Mouse (Mus musculus) limb, embryonic 14.5 days (tissue): ENCODE data around the gene Tcea2. TPM values are rescaled to one million over a fixed set of nuclear protein-coding genes. Genes with fewer than 3 reads are reported as not detected.

Experiments used
- ATAC-seq: fragments of 200-750 bp; cut with Nextera tagmentation; 2 replicates; pipeline ENCODE4 v1.8.0; 2017; ENCODE audit warnings: low read depth, moderate number of reproducible peaks, moderate TSS enrichment; ENCODE audit not compliant: low FRiP score
- DNase-seq: peaks from one replicate; pipeline ENCODE4 v3.0.0-alpha.2; 2015; ENCODE audit warnings: low spot score
- H3K27ac ChIP-seq: fragments of 300-500 bp; sonication (generic); replicated peaks from 2 replicates; pipeline ENCODE4 v1.5.1; 2014; ENCODE audit warnings: low read depth, mild to moderate bottlenecking, low read length, moderate library complexity, mixed read lengths
- H3K27me3 ChIP-seq: fragments of 300-500 bp; sonication (generic); 2 replicates; pipeline ENCODE4 v1.6.1; 2014; ENCODE audit warnings: low read length, mixed read lengths; ENCODE audit not compliant: control insufficient read depth, insufficient read depth
- H3K36me3 ChIP-seq: fragments of 300-500 bp; sonication (generic); 2 replicates; pipeline ENCODE4 v1.6.1; 2014; ENCODE audit warnings: mild to moderate bottlenecking, low read length, moderate library complexity, mixed read lengths; ENCODE audit not compliant: control insufficient read depth, insufficient read depth
- H3K4me1 ChIP-seq: fragments of 300-500 bp; sonication (generic); 2 replicates; pipeline ENCODE4 v1.6.1; 2014; ENCODE audit warnings: antibody characterized with exemption, low read length, mixed read lengths; ENCODE audit not compliant: control insufficient read depth, insufficient read depth
- H3K4me2 ChIP-seq: fragments of 300-500 bp; sonication (generic); replicated peaks from 2 replicates; pipeline ENCODE4 v1.6.1; 2014; ENCODE audit warnings: low read depth, mild to moderate bottlenecking, low read length, moderate library complexity; ENCODE audit not compliant: severe bottlenecking
- H3K4me3 ChIP-seq: fragments of 300-500 bp; sonication (generic); replicated peaks from 2 replicates; pipeline ENCODE4 v1.5.1; 2014; ENCODE audit warnings: low read length
- H3K9ac ChIP-seq: fragments of 300-500 bp; sonication (generic); 2 replicates; pipeline ENCODE4 v1.6.1; 2014; ENCODE audit warnings: mild to moderate bottlenecking, low read depth, low read length, moderate library complexity; ENCODE audit not compliant: severe bottlenecking
- H3K9me3 ChIP-seq: fragments of 300-500 bp; sonication (generic); 2 replicates; pipeline ENCODE4 v1.6.1; 2016; ENCODE audit warnings: low read length; ENCODE audit not compliant: control insufficient read depth
- POLR2A ChIP-seq: fragments of 200-500 bp; IDR thresholded peaks from 2 replicates; pipeline ENCODE4 v1.8.0; 2012; ENCODE audit warnings: inconsistent platforms, mild to moderate bottlenecking, moderate library complexity, borderline replicate concordance; ENCODE audit not compliant: insufficient read depth, insufficient read length; ENCODE audit errors: extremely low read depth
- WGBS: fragments of 180-500 bp; shearing (Covaris S2); extraction: QIAGEN DNeasy Blood & Tissue Kit; methylation state at CpG from one replicate; pipeline ENCODE4 v1.1.7; 2014; 5-methylcytosine and 5-hydroxymethylcytosine counted together
- polyA plus RNA-seq, 2 experiments: library from polyadenylated mRNA; depleted of rRNA in 1 of 2; stranded (reverse) in 1 of 2; unstranded in 1 of 2; fragments of >200 nt; fragmentation: Nextera tagmentation in 1 of 2; extraction: Ambion mirVana in 1 of 2; gene quantifications; 2 replicates each; pipeline versions ENCODE4 v1.2.1 to v1.2.3; 2012 to 2014

Gene Tcea2
- polyA plus RNA-seq, 2 experiments = 27.1 to 57.1 TPM

GRCm38 (mm10) chr2:181657441-181657840 is 22.7 kb upstream of the Tcea2 start:
- TF ChIP-seq POLR2A = no peak
- Histone ChIP-seq H3K9me3 (no peaks in the 10 kb centered on the region), H3K4me2 (no peak overlapping the region), H3K4me3 (no peak overlapping the region), H3K9ac (no peak overlapping the region), H3K36me3 (peaks cover 49% of the 10 kb centered on the region), H3K4me1 (no peaks in the 10 kb centered on the region), H3K27me3 (no peaks in the 10 kb centered on the region), H3K27ac (no peak overlapping the region)
- WGBS = 44% methylated on average over 2 of the region's 2 CpGs
- no peak for ATAC-seq
- no peak for DNase-seq

DNA sequence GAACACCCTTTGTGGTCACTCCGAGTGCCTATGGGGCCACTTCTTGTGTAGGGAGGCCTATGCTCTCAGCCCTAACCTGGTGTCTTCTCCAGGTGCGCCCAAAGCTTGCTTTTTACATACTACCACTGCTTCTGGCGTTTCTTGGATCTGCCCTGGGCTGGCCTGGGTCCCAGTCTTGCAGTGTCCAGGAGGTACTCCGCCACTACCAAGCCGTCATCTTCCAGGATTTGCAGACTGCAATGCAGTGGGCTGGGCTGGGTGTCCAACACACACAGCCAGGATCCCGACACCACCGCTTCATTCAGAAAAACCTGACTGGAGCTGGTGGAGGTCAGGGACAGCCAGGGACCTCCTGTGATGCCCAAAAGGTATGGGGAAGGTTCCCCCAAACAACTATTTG is 21.6 kb upstream of the Tcea2 start:
- ATAC-seq = no peak
- Histone ChIP-seq H3K9me3 (no peaks in the 10 kb centered on the region), H3K4me2 (no peak overlapping the region), H3K4me3 (no peak overlapping the region), H3K27ac (no peak overlapping the region), H3K36me3 (peaks cover 38% of the 10 kb centered on the region), H3K4me1 (no peaks in the 10 kb centered on the region), H3K27me3 (no peaks in the 10 kb centered on the region), H3K9ac (no peak overlapping the region)
- no peak for DNase-seq
- 81% methylated on average over 7 of the region's 7 CpGs for WGBS
- TF ChIP-seq POLR2A = no peak

DNA sequence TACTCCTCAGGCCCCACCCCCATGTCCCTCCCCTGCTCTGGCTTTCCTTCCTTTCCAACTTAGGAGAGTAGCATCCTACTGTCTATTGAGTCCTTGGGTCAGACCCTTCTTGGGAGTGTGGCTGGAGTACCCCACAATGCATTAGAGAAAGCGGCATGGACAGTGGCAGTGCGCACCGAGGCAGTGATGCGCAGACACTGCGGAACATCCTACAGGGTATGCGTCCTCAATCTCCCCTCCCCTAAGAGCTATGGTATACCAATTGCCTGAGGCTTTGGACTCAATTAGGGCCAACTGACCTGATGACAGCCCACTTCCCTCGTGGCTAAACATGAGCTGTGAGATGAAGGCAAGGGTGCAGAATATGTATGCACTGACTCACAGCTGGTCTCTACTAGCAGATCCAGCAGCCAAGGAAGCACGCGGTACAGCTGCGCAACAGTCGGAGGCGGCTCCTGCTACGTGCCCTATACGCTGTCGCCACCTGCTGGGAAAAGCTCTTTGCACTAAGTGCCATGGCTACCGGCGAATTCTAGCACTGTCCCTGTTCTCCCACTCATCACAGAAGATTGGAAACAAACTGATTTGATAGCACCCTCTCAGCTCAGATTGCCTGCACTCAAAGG is 21.1 kb upstream of the Tcea2 start:
- Histone ChIP-seq H3K9me3 (no peaks in the 10 kb centered on the region), H3K27me3 (no peaks in the 10 kb centered on the region), H3K9ac (no peak overlapping the region), H3K4me2 (no peak overlapping the region), H3K4me3 (no peak overlapping the region), H3K4me1 (no peaks in the 10 kb centered on the region), H3K36me3 (peaks cover 33% of the 10 kb centered on the region), H3K27ac (no peak overlapping the region)
- WGBS = 39% methylated on average over 17 of the region's 17 CpGs
- peak; percentile 68 for DNase-seq
- no peak for TF ChIP-seq POLR2A
- ATAC-seq = peak; percentile 39

GRCm38 (mm10) chr2:181659609-181660055 is 20.5 kb upstream of the Tcea2 start:
- peaks cover 27% of the 10 kb centered on the region for H3K36me3 ChIP-seq
- TF ChIP-seq POLR2A = no peak
- peak; percentile 41 for DNase-seq
- H3K9ac ChIP-seq = no peak overlapping the region
- no peaks in the 10 kb centered on the region for H3K9me3 ChIP-seq
- H3K4me3 ChIP-seq = no peak overlapping the region
- WGBS = 17% methylated on average over 9 of the region's 9 CpGs
- no peak overlapping the region for H3K27ac ChIP-seq
- ATAC-seq = peak; percentile 74; the same call in 1 of the 2 replicates
- no peak overlapping the region for H3K4me2 ChIP-seq
- H3K4me1 ChIP-seq = no peaks in the 10 kb centered on the region
- no peaks in the 10 kb centered on the region for H3K27me3 ChIP-seq

DNA sequence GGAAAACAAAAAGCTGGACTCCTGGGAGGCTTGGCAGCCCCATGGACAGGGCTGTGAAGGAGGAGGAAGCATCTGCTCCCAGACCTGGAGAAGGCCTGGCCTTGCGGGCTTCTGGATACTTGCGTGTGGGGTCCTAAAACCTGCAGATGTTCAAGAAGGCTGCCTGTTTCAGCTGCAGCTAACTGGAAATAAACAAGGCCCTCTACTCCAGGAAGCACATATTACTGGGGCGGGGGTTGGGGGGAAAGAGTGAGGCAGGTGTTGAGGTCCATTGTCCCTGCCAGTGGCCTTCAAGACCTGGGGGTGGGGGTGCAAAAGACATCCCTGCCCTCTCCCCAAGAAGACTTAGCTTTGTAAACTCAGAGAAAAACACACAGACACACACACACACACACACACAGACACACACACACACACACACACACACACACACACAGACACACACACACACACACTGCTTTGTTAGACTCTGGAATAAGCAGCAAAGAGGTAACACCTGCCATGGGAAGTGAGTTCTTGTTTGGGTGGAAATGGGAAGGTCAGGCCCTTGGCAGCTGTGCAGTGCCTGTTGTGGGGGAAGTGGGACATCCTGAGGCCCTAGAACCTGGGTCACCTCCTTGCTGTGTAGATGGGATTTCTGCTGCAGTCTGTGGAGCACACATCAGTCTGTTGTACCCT is 17.4 kb upstream of the Tcea2 start:
- WGBS = 71% methylated on average over 3 of the region's 3 CpGs
- Histone ChIP-seq H3K9ac (no peak overlapping the region), H3K36me3 (0 out of 2 replicates have a peak, but pooled peaks cover 4% of the 10 kb centered on the region), H3K9me3 (no peaks in the 10 kb centered on the region), H3K27ac (no peak overlapping the region), H3K27me3 (no peaks in the 10 kb centered on the region), H3K4me2 (no peak overlapping the region), H3K4me3 (no peak overlapping the region), H3K4me1 (no peaks in the 10 kb centered on the region)
- ATAC-seq (no peak), DNase-seq (no peak)
- no peak for TF ChIP-seq POLR2A
